Mouse (Mus musculus) liver, adult 2 months (tissue): ENCODE measurements around the gene Tmem8b. TPM values are rescaled to one million over a fixed set of nuclear protein-coding genes. Genes with fewer than 3 reads are reported as not detected.

Source experiments
- DNase-seq: peaks from one replicate; pipeline ENCODE4 v3.0.0-alpha.2; 2011; ENCODE audit warnings: low read depth, low spot score; ENCODE audit errors: extremely low read depth
- H3K27ac ChIP-seq: fragments of 200-500 bp; replicated peaks from 2 replicates; pipeline ENCODE4 v1.5.1; 2012; ENCODE audit warnings: low read depth, mild to moderate bottlenecking, control low read depth, inconsistent platforms, low read length; ENCODE audit not compliant: insufficient read depth
- H3K27me3 ChIP-seq: fragments of 200-500 bp; 2 replicates; pipeline ENCODE4 v1.6.1; 2012; ENCODE audit warnings: mild to moderate bottlenecking, moderate library complexity, low read length, inconsistent platforms; ENCODE audit not compliant: control insufficient read depth, insufficient read depth
- H3K36me3 ChIP-seq: fragments of 200-500 bp; 2 replicates; pipeline ENCODE4 v1.6.1; 2012; ENCODE audit warnings: low read length, inconsistent platforms; ENCODE audit not compliant: control insufficient read depth, insufficient read depth
- H3K4me1 ChIP-seq: fragments of 200-500 bp; 2 replicates; pipeline ENCODE4 v1.6.1; 2011; ENCODE audit warnings: low read length; ENCODE audit not compliant: control insufficient read depth, insufficient read depth
- H3K4me3 ChIP-seq: fragments of 200-500 bp; 2 replicates; pipeline ENCODE4 v1.5.1; 2011; ENCODE audit warnings: low read depth, mild to moderate bottlenecking, control low read depth, low read length, moderate library complexity; ENCODE audit not compliant: insufficient read depth
- H3K79me2 ChIP-seq: fragments of 200-500 bp; 2 replicates; pipeline ENCODE4 v1.6.1; 2012; ENCODE audit warnings: inconsistent platforms, mild to moderate bottlenecking, low read length, moderate library complexity; ENCODE audit not compliant: control insufficient read depth, insufficient read depth
- H3K9ac ChIP-seq: fragments of 200-500 bp; 2 replicates; pipeline ENCODE4 v1.6.1; 2012; ENCODE audit warnings: low read depth, mild to moderate bottlenecking, control low read depth, inconsistent platforms, low read length
- CTCF ChIP-seq: fragments of 200-500 bp; IDR thresholded peaks from 2 replicates; pipeline ENCODE4 v1.5.1; 2011; ENCODE audit warnings: low read depth, low read length, control low read depth
- POLR2A ChIP-seq: fragments of 200-500 bp; IDR thresholded peaks from 2 replicates; pipeline ENCODE4 v1.6.1; 2011; ENCODE audit warnings: low read length, control low read depth; ENCODE audit not compliant: insufficient read depth; ENCODE audit errors: extremely low read depth
- WGBS: fragments of 180-500 bp; shearing (Covaris S2); methylation state at CpG from one replicate; pipeline ENCODE4 v1.1.7; 2018; 5-methylcytosine and 5-hydroxymethylcytosine counted together
- polyA plus RNA-seq: library from polyadenylated mRNA; depleted of rRNA; stranded (reverse); fragments of >200 nt; gene quantifications from 2 replicates; pipeline ENCODE4 v1.2.3, GENCODE M21; 2012
- total RNA-seq: library from RNA; depleted of rRNA; stranded (reverse); fragments of >200 nt; gene quantifications from 2 replicates; pipeline ENCODE4 v1.2.3, GENCODE M21; 2014

Gene Tmem8b
- total and polyA plus RNA-seq, 2 experiments: 0.46 to 1.9 TPM

DNA sequence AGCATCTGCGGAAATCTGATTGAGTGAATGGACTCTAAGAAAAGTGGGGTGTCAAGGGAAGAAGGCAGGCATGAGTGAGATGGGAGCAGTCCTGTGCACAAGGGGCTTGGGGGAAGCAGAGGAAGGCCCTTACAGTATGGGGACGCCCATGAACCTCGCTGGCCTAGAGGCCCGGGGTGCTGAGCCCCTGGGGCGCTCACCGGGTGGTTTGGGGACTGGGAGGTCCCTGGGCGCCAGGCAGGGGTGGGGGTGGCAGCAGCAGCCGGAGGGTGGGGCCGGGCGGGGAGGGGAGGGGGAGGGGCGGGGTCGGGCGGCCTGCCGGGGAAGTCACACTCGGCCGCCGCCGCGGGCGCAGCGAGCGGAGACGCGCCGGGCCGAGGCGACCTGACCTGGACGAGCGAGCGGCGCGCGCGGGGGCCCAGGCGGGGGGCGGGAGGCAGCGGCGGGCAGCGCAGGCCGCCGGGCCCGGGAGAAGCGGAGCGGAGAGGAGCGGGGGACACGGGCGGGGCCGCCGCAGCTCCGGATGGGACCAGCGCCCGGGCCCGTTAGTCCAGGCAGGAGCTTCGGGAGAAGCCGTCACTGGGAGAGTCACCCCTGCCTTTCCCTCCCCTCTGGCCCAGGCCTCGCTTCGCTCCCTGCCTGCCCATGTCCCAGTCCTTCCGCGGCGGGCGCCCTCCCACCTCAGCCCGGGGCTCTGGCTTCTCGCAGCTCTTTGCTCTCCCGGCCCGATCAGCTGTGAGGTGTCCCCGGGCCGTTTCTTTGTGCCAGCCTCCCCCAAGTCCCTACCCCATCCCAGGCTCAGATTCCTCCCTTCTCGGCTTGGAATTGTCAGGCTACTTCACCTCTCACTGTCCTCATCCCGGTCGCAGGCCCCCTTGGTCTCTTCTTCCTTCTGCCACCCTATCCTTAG, 37.5 kb upstream of the Tmem8b start, which contains the start of gene Npr2:
Npr2 (plus strand) TSS at position 890 of the 910 bp plus-strand sequence.
- Histone ChIP-seq H3K4me3 (peak within 1 kb of the TSS; percentile 77), H3K4me1 (peaks cover 4% of the 10 kb centered on the region; the same call in 1 of the 2 replicates), H3K36me3 (no peaks in the 10 kb centered on the region), H3K27ac (peak within 1 kb of the TSS; percentile 29), H3K27me3 (no peaks in the 10 kb centered on the region), H3K79me2 (no peaks in the 10 kb centered on the region), H3K9ac (peak within 1 kb of the TSS; percentile 89)
- WGBS: 3% methylated on average over 56 of the region's 70 CpGs
- no peak for DNase-seq
- TF ChIP-seq POLR2A (0 out of 2 replicates have a peak, but pooled peaks have one; percentile 31), CTCF (no peak)

DNA sequence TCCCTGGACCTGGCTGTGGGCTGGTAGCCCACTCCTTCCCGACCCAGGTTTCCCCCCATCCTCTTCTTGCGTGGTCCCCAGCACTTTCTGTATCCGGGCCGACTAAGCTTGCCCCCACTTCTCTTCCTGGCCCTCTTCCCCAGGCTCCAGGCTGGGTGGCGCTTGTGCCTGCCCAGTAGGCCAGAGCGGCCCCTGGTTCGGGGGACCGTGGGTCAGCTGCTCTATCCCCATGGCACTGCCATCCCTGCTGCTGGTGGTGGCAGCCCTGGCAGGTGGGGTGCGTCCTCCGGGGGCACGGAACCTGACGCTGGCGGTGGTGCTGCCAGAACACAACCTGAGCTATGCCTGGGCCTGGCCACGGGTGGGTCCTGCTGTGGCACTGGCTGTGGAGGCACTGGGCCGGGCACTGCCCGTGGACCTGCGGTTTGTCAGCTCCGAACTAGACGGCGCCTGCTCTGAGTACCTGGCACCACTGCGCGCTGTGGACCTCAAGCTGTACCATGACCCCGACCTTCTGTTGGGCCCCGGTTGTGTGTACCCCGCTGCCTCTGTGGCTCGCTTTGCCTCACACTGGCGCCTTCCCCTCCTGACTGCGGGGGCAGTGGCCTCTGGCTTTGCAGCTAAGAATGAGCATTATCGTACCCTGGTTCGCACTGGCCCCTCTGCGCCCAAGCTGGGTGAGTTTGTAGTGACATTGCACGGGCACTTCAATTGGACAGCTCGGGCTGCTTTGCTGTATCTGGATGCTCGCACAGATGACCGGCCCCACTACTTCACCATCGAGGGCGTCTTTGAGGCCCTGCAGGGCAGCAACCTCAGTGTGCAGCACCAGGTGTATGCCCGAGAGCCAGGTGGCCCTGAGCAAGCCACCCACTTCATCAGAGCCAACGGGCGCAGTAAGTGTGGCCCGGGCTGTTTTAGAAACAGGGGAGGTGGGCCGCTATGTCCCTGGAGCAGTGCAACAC, 36.5 kb upstream of the Tmem8b start:
- 0 out of 2 replicates have a peak, but pooled peaks cover 3% of the 10 kb centered on the region for H3K4me1 ChIP-seq
- peak overlapping the region; percentile 29 for H3K27ac ChIP-seq
- no peaks in the 10 kb centered on the region for H3K36me3 ChIP-seq
- TF ChIP-seq CTCF: no peak
- no peak for TF ChIP-seq POLR2A
- peak overlapping the region; percentile 77 for H3K4me3 ChIP-seq
- 56% methylated on average over 42 of the region's 42 CpGs for WGBS
- peak overlapping the region; percentile 89 for H3K9ac ChIP-seq
- no peaks in the 10 kb centered on the region for H3K79me2 ChIP-seq
- DNase-seq: peak; percentile 60
- no peaks in the 10 kb centered on the region for H3K27me3 ChIP-seq

DNA sequence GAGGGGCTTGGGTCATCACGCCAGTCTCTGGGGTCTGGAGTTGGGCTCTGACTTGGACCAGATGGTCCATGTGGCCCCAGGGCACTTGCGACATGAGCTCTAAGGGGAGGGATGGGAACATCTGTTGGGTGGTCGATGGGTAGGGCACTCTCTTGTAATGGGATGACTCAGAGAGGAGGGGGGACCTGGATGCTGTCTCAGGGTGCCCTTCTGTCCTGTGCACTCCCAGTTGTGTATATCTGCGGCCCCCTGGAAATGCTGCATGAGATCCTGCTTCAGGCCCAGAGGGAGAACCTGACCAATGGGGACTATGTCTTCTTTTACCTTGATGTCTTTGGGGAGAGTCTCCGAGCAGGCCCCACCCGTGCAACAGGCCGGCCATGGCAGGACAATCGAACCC, 35.5 kb upstream of the Tmem8b start:
- Histone ChIP-seq H3K4me3 (no peak overlapping the region), H3K4me1 (0 out of 2 replicates have a peak, but pooled peaks cover 3% of the 10 kb centered on the region), H3K79me2 (no peaks in the 10 kb centered on the region), H3K36me3 (no peaks in the 10 kb centered on the region), H3K27ac (no peak overlapping the region), H3K9ac (no peak overlapping the region), H3K27me3 (no peaks in the 10 kb centered on the region)
- TF ChIP-seq POLR2A (no peak), CTCF (no peak)
- WGBS: 91% methylated on average over 8 of the region's 8 CpGs
- no peak for DNase-seq

- Histone ChIP-seq H3K36me3 (no peaks in the 10 kb centered on the region), H3K27me3 (no peaks in the 10 kb centered on the region), H3K4me1 (0 out of 2 replicates have a peak, but pooled peaks cover 3% of the 10 kb centered on the region), H3K79me2 (no peaks in the 10 kb centered on the region), H3K4me3 (no peak overlapping the region), H3K27ac (no peak overlapping the region), H3K9ac (no peak overlapping the region)
- 92% methylated on average over 2 of the region's 2 CpGs for WGBS
- TF ChIP-seq POLR2A (no peak), CTCF (no peak)
- DNase-seq: no peak
Measured at GRCm38 (mm10) chr4:43633736-43634135, 35.0 kb upstream of the Tmem8b start.

GRCm38 (mm10) chr4:43634621-43635374, 34.0 kb upstream of the Tmem8b start:
- Histone ChIP-seq H3K27ac (no peak overlapping the region), H3K4me3 (no peak overlapping the region), H3K27me3 (no peaks in the 10 kb centered on the region), H3K4me1 (0 out of 2 replicates have a peak, but pooled peaks cover 3% of the 10 kb centered on the region), H3K79me2 (no peaks in the 10 kb centered on the region), H3K36me3 (no peaks in the 10 kb centered on the region), H3K9ac (no peak overlapping the region)
- TF ChIP-seq POLR2A (no peak), CTCF (no peak)
- DNase-seq: no peak
- WGBS: 89% methylated on average over 7 of the region's 7 CpGs
